Mouse (Mus musculus): ENCODE data around the gene Ccr4. TPM values are rescaled to one million over a fixed set of nuclear protein-coding genes. Genes with fewer than 3 reads are reported as not detected.

Gene Ccr4
- polyA plus RNA-seq, 1 experiment from 2014 or later: not detected

- WGBS: 68% methylated on average over 4 of the region's 4 CpGs
- no peak overlapping the region for H3K27ac ChIP-seq (ENCODE audit: low read depth)
- no peaks in the 10 kb centered on the region for H3K9me3 ChIP-seq (ENCODE audit: low read depth, low read length)
- H3K27me3 ChIP-seq (ENCODE audit: insufficient read depth, low read length): no peaks in the 10 kb centered on the region
- no peak overlapping the region for H3K4me3 ChIP-seq (ENCODE audit: low read depth, low read length)
- ATAC-seq (ENCODE audit: insufficient read depth) (peak; percentile 55; the same call in 1 of the 2 replicates), DNase-seq (no peak)
- no peak overlapping the region for H3K9ac ChIP-seq
- no peak overlapping the region for H3K4me2 ChIP-seq
- H3K4me1 ChIP-seq (ENCODE audit: insufficient read depth): peaks cover 16% of the 10 kb centered on the region; the same call in 1 of the 2 replicates
- H3K36me3 ChIP-seq (ENCODE audit: insufficient read depth): no peaks in the 10 kb centered on the region
- no peak for TF ChIP-seq CTCF (IDR thresholded peaks at IDR 0.05; ENCODE audit: low read depth)
These were observed 29.1 kb upstream of the Ccr4 start for GRCm38 (mm10) chr9:114533848-114534247.

GRCm38 (mm10) chr9:114531276-114531675 is 26.6 kb upstream of the Ccr4 start:
- Histone ChIP-seq H3K27me3 (ENCODE audit: insufficient read depth, low read length) (no peaks in the 10 kb centered on the region), H3K9me3 (ENCODE audit: low read depth, low read length) (no peaks in the 10 kb centered on the region), H3K27ac (ENCODE audit: low read depth) (no peak overlapping the region), H3K36me3 (ENCODE audit: insufficient read depth) (no peaks in the 10 kb centered on the region), H3K4me1 (ENCODE audit: insufficient read depth) (peaks cover 24% of the 10 kb centered on the region), H3K4me3 (ENCODE audit: low read depth, low read length) (no peak overlapping the region), H3K9ac (no peak overlapping the region), H3K4me2 (no peak overlapping the region)
- DNase-seq (no peak), ATAC-seq (ENCODE audit: insufficient read depth) (no peak)
- 34% methylated on average over 11 of the region's 11 CpGs for WGBS
- TF ChIP-seq CTCF (IDR thresholded peaks at IDR 0.05; ENCODE audit: low read depth): no peak

- no peak for TF ChIP-seq CTCF (IDR thresholded peaks at IDR 0.05; ENCODE audit: low read depth)
- ATAC-seq (ENCODE audit: insufficient read depth): peak; percentile 53
These were observed 23.9 kb upstream of the Ccr4 start for GRCm38 (mm10) chr9:114528680-114529048.

GRCm38 (mm10) chr9:114527992-114528679 is 23.4 kb upstream of the Ccr4 start:
- peak overlapping the region; percentile 76 for H3K27ac ChIP-seq (ENCODE audit: low read depth)
- no peak overlapping the region for H3K9ac ChIP-seq
- DNase-seq: peak; percentile 88
- H3K9me3 ChIP-seq (ENCODE audit: low read depth, low read length): no peaks in the 10 kb centered on the region
- H3K36me3 ChIP-seq (ENCODE audit: insufficient read depth): no peaks in the 10 kb centered on the region
- TF ChIP-seq CTCF (IDR thresholded peaks at IDR 0.05; ENCODE audit: low read depth): no peak
- no peak overlapping the region for H3K4me3 ChIP-seq (ENCODE audit: low read depth, low read length)
- H3K4me1 ChIP-seq (ENCODE audit: insufficient read depth): peaks cover 32% of the 10 kb centered on the region
- ATAC-seq (ENCODE audit: insufficient read depth): peak; percentile 62
- no peaks in the 10 kb centered on the region for H3K27me3 ChIP-seq (ENCODE audit: insufficient read depth, low read length)
- H3K4me2 ChIP-seq: peak overlapping the region; percentile 45
- 13% methylated on average over 17 of the region's 17 CpGs for WGBS

More at GRCm38 (mm10) chr9:114528680-114529048, 23.9 kb upstream of the Ccr4 start:
- H3K9me3 ChIP-seq (ENCODE audit: low read depth, low read length): no peaks in the 10 kb centered on the region
- H3K27ac ChIP-seq (ENCODE audit: low read depth): peak overlapping the region; percentile 76
- WGBS: 22% methylated on average over 9 of the region's 9 CpGs
- no peaks in the 10 kb centered on the region for H3K36me3 ChIP-seq (ENCODE audit: insufficient read depth)
- no peak overlapping the region for H3K9ac ChIP-seq
- peak; percentile 92 for DNase-seq
- H3K27me3 ChIP-seq (ENCODE audit: insufficient read depth, low read length): no peaks in the 10 kb centered on the region
- H3K4me1 ChIP-seq (ENCODE audit: insufficient read depth): peaks cover 32% of the 10 kb centered on the region
- no peak overlapping the region for H3K4me3 ChIP-seq (ENCODE audit: low read depth, low read length)
- peak overlapping the region; percentile 45; the same call in 1 of the 2 replicates for H3K4me2 ChIP-seq

GRCm38 (mm10) chr9:114527085-114527484 is 22.4 kb upstream of the Ccr4 start:
- WGBS: 6% methylated on average over 16 of the region's 16 CpGs
- H3K4me3 ChIP-seq (ENCODE audit: low read depth, low read length): peak overlapping the region; percentile 16; the same call in 1 of the 2 replicates
- peak; percentile 41; the same call in 1 of the 2 replicates for ATAC-seq (ENCODE audit: insufficient read depth)
- peak overlapping the region; percentile 56 for H3K4me2 ChIP-seq
- H3K9ac ChIP-seq: peak overlapping the region; percentile 26; the same call in 1 of the 2 replicates
- peak; percentile 86 for DNase-seq
- peaks cover 32% of the 10 kb centered on the region for H3K4me1 ChIP-seq (ENCODE audit: insufficient read depth)
- peak overlapping the region; percentile 77 for H3K27ac ChIP-seq (ENCODE audit: low read depth)
- H3K9me3 ChIP-seq (ENCODE audit: low read depth, low read length): no peaks in the 10 kb centered on the region
- 0 out of 2 replicates have a peak, but pooled peaks have one; percentile 5 for TF ChIP-seq CTCF (IDR thresholded peaks at IDR 0.05; ENCODE audit: low read depth)
- H3K27me3 ChIP-seq (ENCODE audit: insufficient read depth, low read length): no peaks in the 10 kb centered on the region
- no peaks in the 10 kb centered on the region for H3K36me3 ChIP-seq (ENCODE audit: insufficient read depth)

GRCm38 (mm10) chr9:114526581-114526980 is 21.9 kb upstream of the Ccr4 start:
- Histone ChIP-seq H3K27me3 (ENCODE audit: insufficient read depth, low read length) (no peaks in the 10 kb centered on the region), H3K9ac (no peak overlapping the region), H3K4me2 (peak overlapping the region; percentile 56), H3K27ac (ENCODE audit: low read depth) (peak overlapping the region; percentile 77), H3K36me3 (ENCODE audit: insufficient read depth) (no peaks in the 10 kb centered on the region), H3K4me1 (ENCODE audit: insufficient read depth) (peaks cover 32% of the 10 kb centered on the region), H3K4me3 (ENCODE audit: low read depth, low read length) (peak overlapping the region; percentile 16; the same call in 1 of the 2 replicates), H3K9me3 (ENCODE audit: low read depth, low read length) (no peaks in the 10 kb centered on the region)
- DNase-seq (no peak), ATAC-seq (ENCODE audit: insufficient read depth) (no peak)
- TF ChIP-seq CTCF (IDR thresholded peaks at IDR 0.05; ENCODE audit: low read depth): no peak
- 18% methylated on average over 8 of the region's 8 CpGs for WGBS

GRCm38 (mm10) chr9:114525891-114526290 is 21.2 kb upstream of the Ccr4 start:
- 10% methylated on average over 8 of the region's 8 CpGs for WGBS
- Histone ChIP-seq H3K36me3 (ENCODE audit: insufficient read depth) (no peaks in the 10 kb centered on the region), H3K9ac (no peak overlapping the region; the same call in 1 of the 2 replicates), H3K27me3 (ENCODE audit: insufficient read depth, low read length) (no peaks in the 10 kb centered on the region), H3K27ac (ENCODE audit: low read depth) (peak overlapping the region; percentile 77; the same call in 1 of the 2 replicates), H3K4me1 (ENCODE audit: insufficient read depth) (peaks cover 29% of the 10 kb centered on the region), H3K4me3 (ENCODE audit: low read depth, low read length) (no peak overlapping the region), H3K9me3 (ENCODE audit: low read depth, low read length) (no peaks in the 10 kb centered on the region), H3K4me2 (peak overlapping the region; percentile 56; the same call in 1 of the 2 replicates)
- no peak for TF ChIP-seq CTCF (IDR thresholded peaks at IDR 0.05; ENCODE audit: low read depth)
- no peak for DNase-seq
- peak; percentile 10; the same call in 1 of the 2 replicates for ATAC-seq (ENCODE audit: insufficient read depth)
